Mouse (Mus musculus) stomach, embryonic 14.5 days (tissue): ENCODE results near the gene Susd2. TPM values are rescaled to one million over a fixed set of nuclear protein-coding genes. Genes with fewer than 3 reads are reported as not detected.
A peak's percentile ranks its signal among the peaks of the same experiment; 100 is the strongest.

Source experiments
- ATAC-seq: fragments of 200-750 bp; cut with Nextera tagmentation; 2 replicates; pipeline ENCODE4 v1.8.0; 2017; ENCODE audit warnings: low read depth, moderate TSS enrichment; ENCODE audit not compliant: insufficient number of reproducible peaks, insufficient read depth, low FRiP score
- H3K27ac ChIP-seq: fragments of 300-500 bp; sonication (generic); 2 replicates; pipeline ENCODE4 v1.5.1; 2014; ENCODE audit warnings: mild to moderate bottlenecking, low read length, moderate library complexity, mixed read lengths
- H3K27me3 ChIP-seq: fragments of 300-500 bp; sonication (generic); 2 replicates; pipeline ENCODE4 v1.6.1; 2014; ENCODE audit warnings: low read length, control low read depth, mixed read lengths; ENCODE audit not compliant: control insufficient read depth, insufficient read depth
- H3K36me3 ChIP-seq: fragments of 300-500 bp; sonication (generic); 2 replicates; pipeline ENCODE4 v1.6.1; 2014; ENCODE audit warnings: mild to moderate bottlenecking, control low read depth, low read length, moderate library complexity, mixed read lengths; ENCODE audit not compliant: control insufficient read depth, insufficient read depth
- H3K4me1 ChIP-seq: fragments of 300-500 bp; sonication (generic); 2 replicates; pipeline ENCODE4 v1.6.1; 2014; ENCODE audit warnings: low read length, control low read depth, mixed read lengths; ENCODE audit not compliant: control insufficient read depth, insufficient read depth
- H3K4me2 ChIP-seq: fragments of 300-500 bp; sonication (generic); replicated peaks from 2 replicates; pipeline ENCODE4 v1.6.1; 2014; ENCODE audit warnings: low read depth, low read length, control low read depth
- H3K4me3 ChIP-seq: fragments of 300-500 bp; sonication (generic); 2 replicates; pipeline ENCODE4 v1.5.1; 2014; ENCODE audit warnings: low read depth, low read length, control low read depth
- H3K9ac ChIP-seq: fragments of 300-500 bp; sonication (generic); replicated peaks from 2 replicates; pipeline ENCODE4 v1.6.1; 2014; ENCODE audit warnings: low read depth, mild to moderate bottlenecking, control low read depth, low read length, moderate library complexity, mixed read lengths
- H3K9me3 ChIP-seq: fragments of 300-500 bp; sonication (generic); 2 replicates; pipeline ENCODE4 v1.6.1; 2016; ENCODE audit warnings: low read depth, low read length, control low read depth; ENCODE audit not compliant: control insufficient read depth
- WGBS: fragments of 180-500 bp; shearing (Covaris S2); extraction: QIAGEN DNeasy Blood & Tissue Kit; methylation state at CpG from one replicate; pipeline ENCODE4 v1.1.7; 2014; 5-methylcytosine and 5-hydroxymethylcytosine counted together
- polyA plus RNA-seq: library from polyadenylated mRNA; unstranded; fragments of >200 nt; fragmentation: Nextera tagmentation; extraction: Ambion mirVana; gene quantifications from 2 replicates; pipeline ENCODE4 v1.2.1, GENCODE M21; 2014

Gene Susd2
- polyA plus RNA-seq, 1 experiment from 2014 or later, result 8.3 TPM

GRCm38 (mm10) chr10:75649406-75649995 is 5.7 kb upstream of the Susd2 start:
- H3K4me3 ChIP-seq, result no peak overlapping the region
- no peak overlapping the region for H3K27ac ChIP-seq
- no peaks in the 10 kb centered on the region for H3K9me3 ChIP-seq
- no peak overlapping the region for H3K4me2 ChIP-seq
- 90% methylated on average over 4 of the region's 4 CpGs for WGBS
- H3K36me3 ChIP-seq, result peaks cover 51% of the 10 kb centered on the region
- no peak overlapping the region for H3K9ac ChIP-seq
- no peak for ATAC-seq
- no peaks in the 10 kb centered on the region for H3K27me3 ChIP-seq
- H3K4me1 ChIP-seq, result no peaks in the 10 kb centered on the region

GRCm38 (mm10) chr10:75649001-75649400 is 5.2 kb upstream of the Susd2 start:
- no peak overlapping the region for H3K4me3 ChIP-seq
- 80% methylated on average over 7 of the region's 7 CpGs for WGBS
- no peak for ATAC-seq
- H3K4me1 ChIP-seq, result no peaks in the 10 kb centered on the region
- no peak overlapping the region for H3K4me2 ChIP-seq
- H3K27ac ChIP-seq, result no peak overlapping the region
- H3K36me3 ChIP-seq, result peaks cover 49% of the 10 kb centered on the region
- H3K9ac ChIP-seq, result no peak overlapping the region
- no peaks in the 10 kb centered on the region for H3K9me3 ChIP-seq
- H3K27me3 ChIP-seq, result no peaks in the 10 kb centered on the region

- Histone ChIP-seq H3K9ac (no peak overlapping the region), H3K27me3 (no peaks in the 10 kb centered on the region), H3K4me2 (no peak overlapping the region), H3K4me1 (0 out of 2 replicates have a peak, but pooled peaks cover 7% of the 10 kb centered on the region), H3K4me3 (no peak overlapping the region), H3K9me3 (no peaks in the 10 kb centered on the region), H3K27ac (no peak overlapping the region; the same call in 1 of the 2 replicates), H3K36me3 (peaks cover 47% of the 10 kb centered on the region)
- no peak for ATAC-seq
- WGBS, result 88% methylated on average over 6 of the region's 6 CpGs
These were observed 4.3 kb upstream of the Susd2 start for GRCm38 (mm10) chr10:75648091-75648490.

- no peak overlapping the region for H3K4me3 ChIP-seq
- H3K4me2 ChIP-seq, result no peak overlapping the region
- 75% methylated on average over 3 of the region's 3 CpGs for WGBS
- peaks cover 40% of the 10 kb centered on the region for H3K36me3 ChIP-seq
- H3K9ac ChIP-seq, result no peak overlapping the region
- H3K27me3 ChIP-seq, result no peaks in the 10 kb centered on the region
- H3K9me3 ChIP-seq, result no peaks in the 10 kb centered on the region
- H3K27ac ChIP-seq, result peak overlapping the region; percentile 61; the same call in 1 of the 2 replicates
- H3K4me1 ChIP-seq, result 0 out of 2 replicates have a peak, but pooled peaks cover 9% of the 10 kb centered on the region
- no peak for ATAC-seq
These were observed 3.6 kb upstream of the Susd2 start for GRCm38 (mm10) chr10:75647362-75647761.

GRCm38 (mm10) chr10:75646406-75646805 is 2.6 kb upstream of the Susd2 start:
- Histone ChIP-seq H3K27ac (no peak overlapping the region), H3K27me3 (no peaks in the 10 kb centered on the region), H3K4me3 (no peak overlapping the region), H3K9me3 (no peaks in the 10 kb centered on the region), H3K4me2 (no peak overlapping the region), H3K9ac (no peak overlapping the region), H3K36me3 (peaks cover 31% of the 10 kb centered on the region; the same call in 1 of the 2 replicates), H3K4me1 (0 out of 2 replicates have a peak, but pooled peaks cover 10% of the 10 kb centered on the region)
- 91% methylated on average over 6 of the region's 6 CpGs for WGBS
- ATAC-seq, result no peak

- H3K9me3 ChIP-seq, result no peaks in the 10 kb centered on the region
- H3K4me1 ChIP-seq, result 0 out of 2 replicates have a peak, but pooled peaks cover 10% of the 10 kb centered on the region
- ATAC-seq, result no peak
- H3K4me2 ChIP-seq, result no peak overlapping the region
- H3K27ac ChIP-seq, result no peak overlapping the region
- H3K9ac ChIP-seq, result no peak overlapping the region
- peaks cover 25% of the 10 kb centered on the region; the same call in 1 of the 2 replicates for H3K36me3 ChIP-seq
- 91% methylated on average over 8 of the region's 8 CpGs for WGBS
- no peaks in the 10 kb centered on the region for H3K27me3 ChIP-seq
- no peak overlapping the region for H3K4me3 ChIP-seq
These were observed 1.8 kb upstream of the Susd2 start for GRCm38 (mm10) chr10:75645616-75646015.

GRCm38 (mm10) chr10:75642891-75643290 is 917 bp downstream of the Susd2 start:
- ATAC-seq, result no peak
- H3K9me3 ChIP-seq, result no peaks in the 10 kb centered on the region
- 75% methylated on average over 2 of the region's 2 CpGs for WGBS
- no peak overlapping the region for H3K4me2 ChIP-seq
- no peak overlapping the region for H3K4me3 ChIP-seq
- no peak overlapping the region for H3K27ac ChIP-seq
- H3K36me3 ChIP-seq, result 0 out of 2 replicates have a peak, but pooled peaks cover 4% of the 10 kb centered on the region
- H3K27me3 ChIP-seq, result no peaks in the 10 kb centered on the region
- H3K9ac ChIP-seq, result no peak overlapping the region
- H3K4me1 ChIP-seq, result 0 out of 2 replicates have a peak, but pooled peaks cover 10% of the 10 kb centered on the region

GRCm38 (mm10) chr10:75642436-75642835 is 1.4 kb downstream of the Susd2 start:
- H3K27ac ChIP-seq, result no peak overlapping the region
- 0 out of 2 replicates have a peak, but pooled peaks cover 4% of the 10 kb centered on the region for H3K36me3 ChIP-seq
- 0 out of 2 replicates have a peak, but pooled peaks cover 10% of the 10 kb centered on the region for H3K4me1 ChIP-seq
- WGBS, result 80% methylated on average over 9 of the region's 9 CpGs
- no peak overlapping the region for H3K4me2 ChIP-seq
- no peaks in the 10 kb centered on the region for H3K9me3 ChIP-seq
- no peak for ATAC-seq
- no peak overlapping the region for H3K4me3 ChIP-seq
- no peak overlapping the region for H3K9ac ChIP-seq
- H3K27me3 ChIP-seq, result no peaks in the 10 kb centered on the region
